Mouse (Mus musculus): ENCODE data around the gene Insm1. TPM values are rescaled to one million over a fixed set of nuclear protein-coding genes. Genes with fewer than 3 reads are reported as not detected.

The Insm1 gene
- total RNA-seq, 2 experiments from 2014 or later, result 3.9 to 6.1 TPM

- DNase-seq (ENCODE audit: low spot score in 2 of 2), result peak; percentile 43 to 56
Measured at GRCm38 (mm10) chr2:146222279-146223175, 806 bp downstream of the Insm1 start.

GRCm38 (mm10) chr2:146223176-146223905 is 1.6 kb downstream of the Insm1 start:
- intact Hi-C loops (cut with DNase I), result loop anchor here (5.0 kb wide), 1 partner anchor 266 kb away; no protein-coding TSS in a partner anchor
- peak in 1 of 2 experiments; percentile 65 for DNase-seq (ENCODE audit: low spot score in 2 of 2)

More at GRCm38 (mm10) chr2:146222279-146223175, 806 bp downstream of the Insm1 start:
- intact Hi-C loops (cut with DNase I), result loop anchor here (5.0 kb wide), 1 partner anchor 265 kb away; no protein-coding TSS in a partner anchor

GRCm38 (mm10) chr2:146224141-146224540 is 2.4 kb downstream of the Insm1 start:
- intact Hi-C loops (cut with DNase I), result loop anchor here (5.0 kb wide), 1 partner anchor 267 kb away; no protein-coding TSS in a partner anchor
- DNase-seq (ENCODE audit: low spot score in 2 of 2), result no peak

GRCm38 (mm10) chr2:146225818-146226217 is 4.1 kb downstream of the Insm1 start:
- intact Hi-C loops (cut with DNase I), result no loop called here
- no peak for DNase-seq (ENCODE audit: low spot score in 2 of 2)

- intact Hi-C loops (cut with DNase I), result no loop called here
Measured at GRCm38 (mm10) chr2:146226484-146226883, 4.8 kb downstream of the Insm1 start.

GRCm38 (mm10) chr2:146227646-146228045 is 5.9 kb downstream of the Insm1 start:
- no peak for DNase-seq (ENCODE audit: low spot score in 2 of 2)
- intact Hi-C loops (cut with DNase I), result no loop called here

More at GRCm38 (mm10) chr2:146226484-146226883, 4.8 kb downstream of the Insm1 start:
- DNase-seq (ENCODE audit: low spot score in 2 of 2), result no peak

GRCm38 (mm10) chr2:146228435-146228834 is 6.7 kb downstream of the Insm1 start:
- intact Hi-C loops (cut with DNase I), result no loop called here
- DNase-seq (ENCODE audit: low spot score in 2 of 2), result no peak

GRCm38 (mm10) chr2:146231485-146231884 is 9.8 kb downstream of the Insm1 start:
- intact Hi-C loops (cut with DNase I), result no loop called here
- no peak for DNase-seq (ENCODE audit: low spot score in 2 of 2)

GRCm38 (mm10) chr2:146239196-146239747 is 17.6 kb downstream of the Insm1 start:
- DNase-seq (ENCODE audit: low spot score in 2 of 2), result no peak
- intact Hi-C loops (cut with DNase I), result no loop called here

GRCm38 (mm10) chr2:146244049-146244448 is 22.3 kb downstream of the Insm1 start:
- no peak for DNase-seq (ENCODE audit: low spot score in 2 of 2)
- intact Hi-C loops (cut with DNase I), result no loop called here

- no peak for DNase-seq (ENCODE audit: low spot score in 2 of 2)
Measured at GRCm38 (mm10) chr2:146245401-146245800, 23.7 kb downstream of the Insm1 start.

GRCm38 (mm10) chr2:146246409-146247075 is 24.8 kb downstream of the Insm1 start:
- peak in 1 of 2 experiments; percentile 32 for DNase-seq (ENCODE audit: low spot score in 2 of 2)
- intact Hi-C loops (cut with DNase I), result no loop called here

More at GRCm38 (mm10) chr2:146245401-146245800, 23.7 kb downstream of the Insm1 start:
- intact Hi-C loops (cut with DNase I), result no loop called here

- DNase-seq (ENCODE audit: low spot score in 2 of 2), result no peak
- intact Hi-C loops (cut with DNase I), result no loop called here
Measured at GRCm38 (mm10) chr2:146247576-146247975, 25.9 kb downstream of the Insm1 start.

- intact Hi-C loops (cut with DNase I), result no loop called here
- no peak for DNase-seq (ENCODE audit: low spot score in 2 of 2)
Measured at GRCm38 (mm10) chr2:146249033-146249432, 27.3 kb downstream of the Insm1 start.

- intact Hi-C loops (cut with DNase I), result no loop called here
- DNase-seq (ENCODE audit: low spot score in 2 of 2), result no peak
Measured at GRCm38 (mm10) chr2:146250236-146250904, 28.6 kb downstream of the Insm1 start.

- intact Hi-C loops (cut with DNase I), result no loop called here
- DNase-seq (ENCODE audit: low spot score in 2 of 2), result no peak
Measured at GRCm38 (mm10) chr2:146254387-146254786, 32.7 kb downstream of the Insm1 start.

- DNase-seq (ENCODE audit: low spot score in 2 of 2), result no peak
- intact Hi-C loops (cut with DNase I), result no loop called here
Measured at GRCm38 (mm10) chr2:146255636-146256035, 33.9 kb downstream of the Insm1 start.

- DNase-seq (ENCODE audit: low spot score in 2 of 2), result no peak
- intact Hi-C loops (cut with DNase I), result no loop called here
Measured at GRCm38 (mm10) chr2:146256321-146256875, 34.7 kb downstream of the Insm1 start.

- intact Hi-C loops (cut with DNase I), result no loop called here
- no peak for DNase-seq (ENCODE audit: low spot score in 2 of 2)
Measured at GRCm38 (mm10) chr2:146257037-146257436, 35.3 kb downstream of the Insm1 start.

Measured in left cerebral cortex, postnatal 36 days (tissue).